In the genomic region with DNA sequence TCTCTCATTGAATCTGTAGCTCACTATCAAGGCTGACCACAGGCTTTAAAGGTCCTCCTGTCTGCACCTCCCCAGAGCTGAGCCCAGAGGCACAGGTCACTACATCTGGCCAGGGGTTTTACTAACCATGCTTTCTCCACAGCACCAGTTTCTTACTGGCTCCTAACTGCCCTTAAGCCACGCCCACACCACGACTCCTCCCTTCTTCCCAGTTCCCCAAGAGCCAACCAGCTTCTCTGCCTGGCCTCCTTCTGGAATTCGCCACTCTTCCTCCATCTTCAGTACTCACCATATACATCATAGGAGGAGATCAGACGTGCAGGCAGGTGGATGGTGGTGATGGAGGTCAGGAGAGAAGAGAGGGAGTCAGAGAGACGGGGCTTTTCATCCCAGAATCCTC, we compare ENCODE assay signal across 21 mouse cellular contexts. TPM values are rescaled to one million over a fixed set of nuclear protein-coding genes. Genes with fewer than 3 reads are reported as not detected.
"Had no signal": no experiment of that assay in that cellular context is flagged by ENCODE, and none has a peak within 500 bp of the region (broad histone marks: within the 10 kb centered on the region; RNA-seq: fewer than 3 reads in every experiment).

No protein-coding gene starts in this region.

- H3K27ac ChIP-seq: lung, embryonic 15.5 days; macrophage; midbrain, embryonic 13.5 days; midbrain, embryonic 15.5 days; neural tube, embryonic 12.5 days; stomach, embryonic 15.5 days; stomach, postnatal 0 days had no signal

- H3K4me1 ChIP-seq: lung, embryonic 15.5 days; midbrain, embryonic 13.5 days; midbrain, embryonic 15.5 days; neural tube, embryonic 12.5 days; stomach, embryonic 15.5 days had no signal

- ATAC-seq: liver, postnatal 0 days; lung, postnatal 0 days; midbrain, embryonic 13.5 days; midbrain, embryonic 15.5 days had no signal

- H3K36me3 ChIP-seq: lung, embryonic 15.5 days; stomach, embryonic 15.5 days had no signal

- DNase-seq: liver, postnatal 0 days; lung, adult 2 months; lung, postnatal 14 days; lung, postnatal 36 days; right cerebral cortex, postnatal 14 days; thymus, adult 2 months; thymus, postnatal 25 days; thymus, postnatal 4 days had no signal

- H3K9ac ChIP-seq: liver, postnatal 0 days; lung, embryonic 15.5 days; midbrain, embryonic 13.5 days; midbrain, embryonic 15.5 days; neural tube, embryonic 12.5 days; stomach, embryonic 15.5 days had no signal

- H3K9me3 ChIP-seq: lung, embryonic 15.5 days; megakaryocyte, embryonic 14.5 days; midbrain, embryonic 13.5 days; midbrain, embryonic 15.5 days; neural tube, embryonic 12.5 days; stomach, embryonic 15.5 days had no signal

- H3K27me3 ChIP-seq: lung, embryonic 15.5 days; midbrain, embryonic 13.5 days; midbrain, embryonic 15.5 days; neural tube, embryonic 12.5 days; stomach, embryonic 15.5 days had no signal

- H3K4me3 ChIP-seq: lung, embryonic 15.5 days; megakaryocyte, embryonic 14.5 days; midbrain, embryonic 13.5 days; midbrain, embryonic 15.5 days; neural tube, embryonic 12.5 days; stomach, embryonic 15.5 days had no signal

- H3K4me2 ChIP-seq: lung, embryonic 15.5 days; midbrain, embryonic 11.5 days; midbrain, embryonic 13.5 days; midbrain, embryonic 15.5 days; neural tube, embryonic 12.5 days; stomach, embryonic 15.5 days had no signal

RNA-seq across cellular contexts. Expression of gene Ppfia3, which starts 13.8 kb away (rescaled TPM):
- total RNA-seq: megakaryocyte progenitor cell, adult 5-6 weeks; neutrophil, adult 5-6 weeks had no signal
- polyA plus RNA-seq: liver, postnatal 0 days; macrophage had no signal

RNA-seq across cellular contexts. Expression of gene Lin7b, which starts 17.3 kb away (rescaled TPM):
- total RNA-seq: megakaryocyte progenitor cell, adult 5-6 weeks; monocyte, adult 5-6 weeks had no signal
- polyA plus RNA-seq: liver, postnatal 0 days; lung, postnatal 0 days; macrophage had no signal

RNA-seq across cellular contexts. Expression of gene Hrc, which starts 18.0 kb away (rescaled TPM):
- total RNA-seq: megakaryocyte progenitor cell, adult 5-6 weeks; monocyte, adult 5-6 weeks; neutrophil, adult 5-6 weeks had no signal
- polyA plus RNA-seq: macrophage had no signal
